Mouse (Mus musculus): ENCODE measurements around the gene Vmn1r66. TPM values are rescaled to one million over a fixed set of nuclear protein-coding genes. Genes with fewer than 3 reads are reported as not detected.

Gene Vmn1r66
- polyA plus RNA-seq (2012; ENCODE audit: low replicate concordance), result not detected in 2 replicates

DNA sequence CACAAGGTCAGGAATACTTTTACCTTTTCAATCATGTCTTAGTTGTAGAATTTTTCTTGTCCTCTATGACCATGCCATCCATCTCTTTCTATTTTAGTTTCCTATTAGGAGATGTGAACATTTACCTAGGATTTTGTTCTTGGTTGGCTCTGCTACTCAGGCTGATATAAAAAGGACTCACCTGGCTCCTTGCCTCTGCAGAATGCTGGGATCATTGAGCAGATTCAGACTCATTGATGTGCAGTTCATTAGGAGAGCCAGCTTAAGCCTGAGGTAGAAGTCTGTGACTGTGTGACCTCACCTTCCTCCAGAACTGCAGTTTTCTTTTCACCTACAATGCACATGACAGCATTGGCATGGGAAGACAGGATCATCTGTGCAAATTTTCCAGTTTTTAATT is at the start of gene Vmn1r66:
Gene Vmn1r66, minus strand, starts transcription at position 101 of the 400 bp plus-strand sequence.

Other genes with a start within 250 kb of the Vmn1r66 start
- gene Vmn2r50, start 224.7 kb downstream of the Vmn1r66 start, polyA plus RNA-seq (2012; ENCODE audit: low replicate concordance), result not detected in 2 replicates
- gene Vmn2r51, start 172.3 kb downstream of the Vmn1r66 start, polyA plus RNA-seq (2012; ENCODE audit: low replicate concordance), result not detected in 2 replicates
- gene Vmn2r52, start 101.4 kb downstream of the Vmn1r66 start, polyA plus RNA-seq (2012; ENCODE audit: low replicate concordance), result not detected in 2 replicates
- not detected in 2 replicates for gene Vmn1r67, start 165.3 kb upstream of the Vmn1r66 start, polyA plus RNA-seq (2012; ENCODE audit: low replicate concordance)
- gene Zik1, start 217.4 kb upstream of the Vmn1r66 start, polyA plus RNA-seq (2012; ENCODE audit: low replicate concordance), result not detected in 2 replicates

Data from leukemia stem cell, adult 10-12 weeks (primary cell).